Comparison of ENCODE assay signal across 10 mouse cellular contexts in genomic region chr4:154856882-154857281, GRCm38 (mm10). TPM values are rescaled to one million over a fixed set of nuclear protein-coding genes. Genes with fewer than 3 reads are reported as not detected.
DNase-seq lines count a peak whose midpoint lies in the region; ATAC-seq lines count a peak whose summit lies in the region.
"Had no signal": no experiment of that assay in that cellular context is flagged by ENCODE, and none has a peak within 500 bp of the region (broad histone marks: within the 10 kb centered on the region; RNA-seq: fewer than 3 reads in every experiment).

No protein-coding gene starts in this region.

- no peak for DNase-seq in heart, postnatal 36 days
- peak; percentile 76 for DNase-seq in cerebellum, adult 9-10 months
- peak; percentile 6 for DNase-seq in heart, postnatal 4 days
- DNase-seq in ovary, postnatal 14 days (ENCODE audit: low spot score), result no peak
- DNase-seq in adrenal gland, postnatal 10 days, result no peak

- intact Hi-C loops in heart, postnatal 36 days (cut with DNase I), result no loop called here

- H3K36me3 ChIP-seq in heart, embryonic 13.5 days, result no peaks in the 10 kb centered on the region
- H3K36me3 ChIP-seq in midbrain, embryonic 16.5 days (ENCODE audit: control insufficient read depth, insufficient read depth, low read length), result no peaks in the 10 kb centered on the region
- H3K36me3 ChIP-seq: liver, embryonic 15.5 days had no signal

- H3K4me1 ChIP-seq in heart, embryonic 13.5 days, result peaks cover 13% of the 10 kb centered on the region
- H3K4me1 ChIP-seq in midbrain, embryonic 16.5 days (ENCODE audit: control insufficient read depth, insufficient read depth, low read length), result peaks cover 5% of the 10 kb centered on the region

- H3K9me3 ChIP-seq in heart, embryonic 13.5 days, result peaks cover 4% of the 10 kb centered on the region; the same call in 1 of the 2 replicates
- no peaks in the 10 kb centered on the region for H3K9me3 ChIP-seq in midbrain, embryonic 16.5 days (replicated peaks; ENCODE audit: control insufficient read depth, low read length, poor library complexity, severe bottlenecking)
- H3K9me3 ChIP-seq: liver, embryonic 15.5 days had no signal

- ATAC-seq in heart, embryonic 13.5 days (ENCODE audit: extremely low read depth, insufficient number of reproducible peaks, low FRiP score, low TSS enrichment), result no peak
- no peak for ATAC-seq in midbrain, embryonic 16.5 days
- no peak for ATAC-seq in megakaryocyte-erythroid progenitor cell, adult 5-6 weeks (replicated peaks; ENCODE audit: low FRiP score, low TSS enrichment, poor library complexity, severe bottlenecking)

- H3K9ac ChIP-seq in heart, embryonic 13.5 days, result peak overlapping the region; percentile 77; the same call in 1 of the 2 replicates
- H3K9ac ChIP-seq in midbrain, embryonic 16.5 days (ENCODE audit: low read depth, low read length), result no peak overlapping the region
- H3K9ac ChIP-seq: liver, embryonic 15.5 days had no signal

- H3K27me3 ChIP-seq in heart, embryonic 13.5 days (replicated peaks), result peaks cover 79% of the 10 kb centered on the region
- H3K27me3 ChIP-seq in midbrain, embryonic 16.5 days (ENCODE audit: control insufficient read depth, insufficient read depth, low read depth, low read length), result no peaks in the 10 kb centered on the region; the same call in 1 of the 2 replicates

- H3K4me2 ChIP-seq in heart, embryonic 13.5 days, result peak overlapping the region; percentile 92
- peak overlapping the region; percentile 69 for H3K4me2 ChIP-seq in midbrain, embryonic 16.5 days (ENCODE audit: low read length)

- no peak overlapping the region for H3K27ac ChIP-seq in heart, embryonic 13.5 days (replicated peaks)
- H3K27ac ChIP-seq in midbrain, embryonic 16.5 days (ENCODE audit: low read length), result peak overlapping the region; percentile 88
- H3K27ac ChIP-seq: liver, embryonic 15.5 days had no signal

- peak overlapping the region; percentile 60 for H3K4me3 ChIP-seq in heart, embryonic 13.5 days
- H3K4me3 ChIP-seq in midbrain, embryonic 16.5 days (ENCODE audit: low read depth, low read length), result no peak overlapping the region

- 83% methylated on average over 7 of the region's 7 CpGs for WGBS in heart, embryonic 13.5 days
- whole genome bisulfite sequencing in midbrain, embryonic 16.5 days, result 90% methylated on average over 7 of the region's 7 CpGs

RNA-seq across cellular contexts. Expression of gene Mmel1, which starts 12.5 kb away (rescaled TPM):
- polyA plus RNA-seq in heart, embryonic 13.5 days (2015; fragmentation: Nextera tagmentation; extraction: Ambion mirVana), result 0.51 and 0.64 TPM in 2 replicates
- under 1 TPM; 0.22 to 0.33 TPM for total RNA-seq in heart, postnatal 36 days (2021)
- total RNA-seq in heart, postnatal 4 days (2021), result under 1 TPM; 0.21 to 0.72 TPM
- polyA plus RNA-seq in midbrain, embryonic 16.5 days (2015; fragmentation: Nextera tagmentation; extraction: Ambion mirVana), result 0.31 and 0.98 TPM in 2 replicates
- 5.5 TPM in 1 of 2 replicates, not detected in the other for total RNA-seq in megakaryocyte-erythroid progenitor cell, adult 5-6 weeks (2014; fragmentation: Nextera tagmentation)
- total RNA-seq in megakaryocyte-erythroid progenitor cell, adult 5-6 weeks (2017), result 0.46 and 0.94 TPM in 2 replicates
- under 1 TPM; 0.24 to 0.45 TPM for total RNA-seq in adrenal gland, postnatal 10 days (2021)

RNA-seq across cellular contexts. Expression of gene Ttc34, which starts 19.6 kb away (rescaled TPM):
- 0.57 TPM in 2 replicates for polyA plus RNA-seq in heart, embryonic 13.5 days (2015; fragmentation: Nextera tagmentation; extraction: Ambion mirVana)
- total RNA-seq in heart, postnatal 36 days (2021), result under 1 TPM in 1 of 2 experiments, not detected in 1; 0.14 TPM
- under 1 TPM; 0.26 to 0.41 TPM for total RNA-seq in heart, postnatal 4 days (2021)
- 1.5 and 2.9 TPM in 2 replicates for polyA plus RNA-seq in midbrain, embryonic 16.5 days (2015; fragmentation: Nextera tagmentation; extraction: Ambion mirVana)
- total RNA-seq in megakaryocyte-erythroid progenitor cell, adult 5-6 weeks (2014; fragmentation: Nextera tagmentation), result not detected in 2 replicates
- not detected in 2 replicates for total RNA-seq in megakaryocyte-erythroid progenitor cell, adult 5-6 weeks (2017)
- total RNA-seq in adrenal gland, postnatal 10 days (2021), result under 1 TPM; 0.12 to 0.42 TPM
- total RNA-seq: CH12.LX had no signal
- polyA plus RNA-seq: liver, embryonic 15.5 days had no signal

RNA-seq across cellular contexts. Expression of gene Fam213b, which starts 42.1 kb away (rescaled TPM):
- 42.5 and 48.8 TPM in 2 replicates for polyA plus RNA-seq in heart, embryonic 13.5 days (2015; fragmentation: Nextera tagmentation; extraction: Ambion mirVana)
- 10 to 100 TPM; 80.9 to 83.5 TPM for total RNA-seq in heart, postnatal 36 days (2021)
- total RNA-seq in heart, postnatal 4 days (2021), result 10 to 100 TPM; 37.8 to 39.7 TPM
- polyA plus RNA-seq in midbrain, embryonic 16.5 days (2015; fragmentation: Nextera tagmentation; extraction: Ambion mirVana), result 59.3 and 64.5 TPM in 2 replicates
- total RNA-seq in megakaryocyte-erythroid progenitor cell, adult 5-6 weeks (2014; fragmentation: Nextera tagmentation), result 1.6 TPM in 1 of 2 replicates, not detected in the other
- 0.94 and 1.1 TPM in 2 replicates for total RNA-seq in megakaryocyte-erythroid progenitor cell, adult 5-6 weeks (2017)
- 10 to 100 TPM; 37.8 to 44.3 TPM for total RNA-seq in adrenal gland, postnatal 10 days (2021)

Comparison
In these comparisons a context has a peak if more than half of its experiments do, and no peak if none do; other contexts are left out.
1. DNase-seq: peak in cerebellum, adult 9-10 months (single experiment) and heart, postnatal 4 days (single experiment); none in heart, postnatal 36 days (0 of 2), ovary, postnatal 14 days (single experiment) and adrenal gland, postnatal 10 days (single experiment).
2. RNA of gene Fam213b, which starts 42.1 kb away (total RNA-seq): 80.9 to 83.5 TPM in heart, postnatal 36 days, 37.8 to 44.3 TPM in adrenal gland, postnatal 10 days and 37.8 to 39.7 TPM in heart, postnatal 4 days; 0.94 to 1.6 TPM in megakaryocyte-erythroid progenitor cell, adult 5-6 weeks; every median in the first group is over 10 times any median in the second.